ENCODE assay signal across 8 mouse cellular contexts in the genomic region with DNA sequence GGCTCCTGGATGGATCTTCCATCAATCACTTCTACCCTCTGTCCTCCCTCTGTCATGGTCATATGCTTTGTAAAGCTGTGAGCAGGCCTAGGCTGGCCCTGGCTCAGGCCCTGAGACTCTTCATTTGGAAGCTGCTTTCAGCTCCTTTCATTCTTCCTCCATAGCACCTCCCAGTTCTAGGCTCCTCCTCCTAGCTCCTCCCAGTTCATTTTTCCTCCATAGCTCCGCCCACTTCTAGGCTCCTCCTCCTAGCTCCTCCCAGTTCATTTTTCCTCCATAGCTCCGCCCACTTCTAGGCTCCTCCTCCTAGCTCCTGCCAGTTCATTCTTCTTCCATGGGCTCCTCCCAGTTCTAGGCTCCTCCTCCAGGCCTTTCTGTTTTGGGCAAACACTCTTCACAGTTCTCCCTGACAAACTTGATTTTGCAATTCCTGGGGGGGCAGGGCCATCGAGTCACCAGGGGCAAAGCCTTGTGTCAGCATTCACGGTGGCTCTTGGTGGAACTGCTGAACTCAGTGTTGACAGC.
A peak's percentile ranks its signal among the peaks of the same experiment; 100 is the strongest.
DNase-seq lines count a peak whose midpoint lies in the region; ATAC-seq and TF ChIP-seq lines count a peak whose summit lies in the region.

No protein-coding gene starts in this region.

- H3K4me1 ChIP-seq in heart, embryonic 11.5 days (ENCODE audit: control insufficient read depth, insufficient read depth, low read length): peaks cover 2% of the 10 kb centered on the region; the same call in 1 of the 2 replicates
- H3K4me1 ChIP-seq in CH12.LX (ENCODE audit: control insufficient read depth in 1 of 2, insufficient read depth in 2 of 2): 0 out of 4 replicates have a peak, but pooled peaks cover 2 to 3% of the 10 kb centered on the region in 2 experiments
- 0 out of 2 replicates have a peak, but pooled peaks cover 3% of the 10 kb centered on the region for H3K4me1 ChIP-seq in liver, postnatal 0 days (ENCODE audit: insufficient read depth)

- 26% methylated on average over 4 of the region's 4 CpGs for WGBS in heart, embryonic 11.5 days (ENCODE audit: insufficient replicate concordance)
- 37% methylated on average over 4 of the region's 4 CpGs for WGBS in liver, postnatal 0 days (ENCODE audit: insufficient replicate concordance)

- no peak for TF ChIP-seq CTCF in CH12.LX (conservative IDR thresholded peaks at IDR 0.05 in 1 of 2, IDR thresholded peaks at IDR 0.05 in 1 of 2; ENCODE audit: low read depth in 2 of 2, low read length in 2 of 2)
- no peak for TF ChIP-seq CTCF in liver, postnatal 0 days (IDR thresholded peaks at IDR 0.05; ENCODE audit: low read depth)

- TF ChIP-seq RAD21 in CH12.LX (IDR thresholded peaks at IDR 0.05; ENCODE audit: low read depth, low read length): no peak

- no peaks in the 10 kb centered on the region for H3K9me3 ChIP-seq in heart, embryonic 11.5 days (replicated peaks; ENCODE audit: control insufficient read depth, low read length)
- H3K9me3 ChIP-seq in CH12.LX (replicated peaks; ENCODE audit: low read length): no peaks in the 10 kb centered on the region
- H3K9me3 ChIP-seq in liver, postnatal 0 days (ENCODE audit: low read length): no peaks in the 10 kb centered on the region

- H3K4me3 ChIP-seq in heart, embryonic 11.5 days (ENCODE audit: low read depth, low read length): no peak overlapping the region
- no peak overlapping the region for H3K4me3 ChIP-seq in CH12.LX (replicated peaks in 1 of 3; ENCODE audit: low read depth in 2 of 3, low read length in 2 of 3, poor library complexity in 1 of 3)
- H3K4me3 ChIP-seq in liver, postnatal 0 days (ENCODE audit: low read depth, low read length): no peak overlapping the region

- H3K9ac ChIP-seq in heart, embryonic 11.5 days (ENCODE audit: low read depth, low read length): no peak overlapping the region
- H3K9ac ChIP-seq in CH12.LX (ENCODE audit: insufficient read depth, low read depth): no peak overlapping the region
- H3K9ac ChIP-seq in liver, postnatal 0 days (replicated peaks): no peak overlapping the region

- in situ Hi-C loops in CH12.LX (cut with MboI; ENCODE audit: low pct_ligation_motif_present, low pct_unique_long_range_greater_than_20kb, low sequenced_read_pairs): no loop called here

- no peak for TF ChIP-seq EP300 in CH12.LX (IDR thresholded peaks at IDR 0.05; ENCODE audit: low read length)
- TF ChIP-seq EP300 in liver, postnatal 0 days (IDR thresholded peaks at IDR 0.05; ENCODE audit: low read depth): no peak

- peak; percentile 97 for DNase-seq in heart, adult 11 months
- DNase-seq in CH12.LX (ENCODE audit: extremely low read depth): peak; percentile 23
- peak; percentile 33 for DNase-seq in gonadal fat pad, adult 2 months (ENCODE audit: low read depth)
- peak; percentile 81 for DNase-seq in liver, postnatal 0 days
- DNase-seq in frontal cortex, postnatal 36 days (ENCODE audit: low spot score in 2 of 2): no peak
- DNase-seq in right cerebral cortex, postnatal 4 days: no peak
- no peak for DNase-seq in layer of hippocampus, postnatal 36 days

- no peaks in the 10 kb centered on the region for H3K36me3 ChIP-seq in heart, embryonic 11.5 days (ENCODE audit: control insufficient read depth, insufficient read depth, low read length)
- H3K36me3 ChIP-seq in CH12.LX (replicated peaks in 1 of 2; ENCODE audit: control insufficient read depth in 1 of 2, insufficient read depth in 1 of 2, low read length in 1 of 2): no peaks in the 10 kb centered on the region
- H3K36me3 ChIP-seq in liver, postnatal 0 days (replicated peaks; ENCODE audit: insufficient read depth, low read length): peaks cover 9% of the 10 kb centered on the region

- dilution Hi-C loops in CH12.LX (cut with MboI; ENCODE audit: extremely low pct_ligation_motif_present, extremely low pct_unique_long_range_greater_than_20kb, low sequenced_read_pairs): no loop called here

- ATAC-seq in heart, embryonic 11.5 days (replicated peaks; ENCODE audit: insufficient number of reproducible peaks, low FRiP score, low TSS enrichment): no peak
- ATAC-seq in liver, postnatal 0 days: peak; percentile 90

- no peaks in the 10 kb centered on the region for H3K27me3 ChIP-seq in heart, embryonic 11.5 days (ENCODE audit: control insufficient read depth, insufficient read depth, low read length)
- H3K27me3 ChIP-seq in CH12.LX (replicated peaks): peaks cover 4% of the 10 kb centered on the region
- H3K27me3 ChIP-seq in liver, postnatal 0 days (ENCODE audit: insufficient read depth, low read length): no peaks in the 10 kb centered on the region

- H3K27ac ChIP-seq in heart, embryonic 11.5 days (ENCODE audit: low read depth, low read length): no peak overlapping the region
- H3K27ac ChIP-seq in CH12.LX (ENCODE audit: insufficient read depth, low read depth): no peak overlapping the region
- H3K27ac ChIP-seq in liver, postnatal 0 days (ENCODE audit: low read depth): no peak overlapping the region

- H3K79me2 ChIP-seq in CH12.LX (replicated peaks; ENCODE audit: control insufficient read depth, extremely low read depth, insufficient read depth, poor library complexity, severe bottlenecking): no peaks in the 10 kb centered on the region

- no peak overlapping the region for H3K4me2 ChIP-seq in heart, embryonic 11.5 days
- no peak overlapping the region for H3K4me2 ChIP-seq in CH12.LX (ENCODE audit: insufficient read depth, low read depth, poor library complexity, severe bottlenecking)
- H3K4me2 ChIP-seq in liver, postnatal 0 days (ENCODE audit: low read depth, low read length): no peak overlapping the region

- no peak for TF ChIP-seq POLR2A in CH12.LX (IDR thresholded peaks at IDR 0.05; ENCODE audit: low read depth, low read length)

TF ChIP-seq in CH12.LX, 34 proteins besides CTCF, POLR2A, EP300 and RAD21:
- TF ChIP-seq MYC (IDR thresholded peaks at IDR 0.05; ENCODE audit: low read depth, low read length) (no peak), USF2 (conservative IDR thresholded peaks at IDR 0.05; ENCODE audit: low read depth, low read length) (no peak), NELFE (IDR thresholded peaks at IDR 0.05; ENCODE audit: low read depth, low read length) (no peak), ZMIZ1 (IDR thresholded peaks at IDR 0.05; ENCODE audit: low read depth, low read length) (no peak), MAZ (IDR thresholded peaks at IDR 0.05; ENCODE audit: low read depth, low read length) (no peak), ETS1 (conservative IDR thresholded peaks at IDR 0.05; ENCODE audit: low read depth, low read length) (no peak), TBP (conservative IDR thresholded peaks at IDR 0.05; ENCODE audit: low read depth, low read length) (no peak), E2F4 (IDR thresholded peaks at IDR 0.05; ENCODE audit: insufficient replicate concordance, low read depth, low read length) (no peak), UBTF (IDR thresholded peaks at IDR 0.05; ENCODE audit: low read depth, low read length) (no peak), KAT2A (IDR thresholded peaks at IDR 0.05; ENCODE audit: insufficient replicate concordance, low read length) (no peak), GABPA (IDR thresholded peaks at IDR 0.05; ENCODE audit: insufficient replicate concordance, low read depth, low read length) (no peak), ZNF384 (IDR thresholded peaks at IDR 0.05; ENCODE audit: low read depth, low read length) (no peak), MAFK (IDR thresholded peaks at IDR 0.05; ENCODE audit: insufficient replicate concordance, low read length) (no peak), BHLHE40 (IDR thresholded peaks at IDR 0.05; ENCODE audit: low read depth, low read length) (no peak), SIN3A (IDR thresholded peaks at IDR 0.05; ENCODE audit: low read length) (no peak)

Comparison
In these comparisons a context has a peak if more than half of its experiments do, and no peak if none do; other contexts are left out.
1. DNase-seq: peak in heart, adult 11 months (single experiment), CH12.LX (single experiment), gonadal fat pad, adult 2 months (single experiment) and liver, postnatal 0 days (single experiment); none in frontal cortex, postnatal 36 days (0 of 2), right cerebral cortex, postnatal 4 days (single experiment) and layer of hippocampus, postnatal 36 days (0 of 2).